Mouse (Mus musculus) gastrocnemius, adult 2 months (tissue): ENCODE results near the gene Abhd16a. TPM values are rescaled to one million over a fixed set of nuclear protein-coding genes. Genes with fewer than 3 reads are reported as not detected.
A peak's percentile ranks its signal among the peaks of the same experiment; 100 is the strongest.

Experiments
- DNase-seq: peaks from one replicate; pipeline ENCODE4 v3.0.0; 2022
- H3K27ac ChIP-seq: fragments of 200-600 bp; 2 replicates; pipeline ENCODE4 v1.8.1; 2022; ENCODE audit warnings: mild to moderate bottlenecking
- H3K4me3 ChIP-seq: fragments of 200-600 bp; 2 replicates; pipeline ENCODE4 v1.8.1; 2022; ENCODE audit warnings: mild to moderate bottlenecking, moderate library complexity
- CTCF ChIP-seq: fragments of 200-600 bp; IDR thresholded peaks from 2 replicates; pipeline ENCODE4 v1.8.1; 2022; ENCODE audit warnings: antibody characterized with exemption, mild to moderate bottlenecking, moderate library complexity
- intact Hi-C: fragments of 180-260 bp; cut with DNase I; formaldehyde crosslinking; loops from one replicate; pipeline ENCODE4 v1.15.1; 2025
- total RNA-seq, 2 experiments: library from RNA; stranded (reverse); gene quantifications; 2 replicates each; pipeline ENCODE4 v1.2.3; 2021

The Abhd16a gene
- total RNA-seq, 2 experiments from 2014 or later = 74.2 to 99.7 TPM

DNA sequence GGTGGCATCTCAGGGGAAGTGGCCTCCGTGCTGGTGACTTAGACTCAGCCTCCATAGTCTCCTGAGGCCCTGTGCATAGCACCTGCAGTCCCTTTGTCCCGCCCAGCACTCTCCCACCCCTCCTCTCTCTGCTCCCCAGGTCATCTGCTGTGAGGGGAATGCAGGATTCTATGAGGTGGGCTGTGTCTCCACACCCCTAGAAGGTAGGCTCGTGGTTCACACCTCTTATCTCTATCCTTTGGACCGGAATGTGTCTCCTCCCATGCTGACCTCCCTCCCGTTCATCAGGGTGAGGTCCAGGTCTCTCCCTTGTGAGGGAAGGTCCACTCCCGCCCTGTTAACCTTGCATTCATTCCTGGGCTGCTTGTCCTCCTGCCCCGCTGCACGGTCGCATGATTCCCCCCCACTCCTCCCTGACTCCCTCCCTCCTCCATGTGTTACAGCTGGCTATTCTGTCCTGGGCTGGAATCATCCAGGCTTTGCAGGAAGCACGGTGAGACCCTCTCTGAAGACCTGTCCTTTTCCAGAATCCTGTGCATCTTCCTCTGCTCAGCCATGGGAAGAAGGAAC is 11.2 kb downstream of the Abhd16a start:
- Histone ChIP-seq H3K4me3 (no peak overlapping the region), H3K27ac (no peak overlapping the region)
- DNase-seq = no peak
- no peak for TF ChIP-seq CTCF
- intact Hi-C loops = no loop called here

DNA sequence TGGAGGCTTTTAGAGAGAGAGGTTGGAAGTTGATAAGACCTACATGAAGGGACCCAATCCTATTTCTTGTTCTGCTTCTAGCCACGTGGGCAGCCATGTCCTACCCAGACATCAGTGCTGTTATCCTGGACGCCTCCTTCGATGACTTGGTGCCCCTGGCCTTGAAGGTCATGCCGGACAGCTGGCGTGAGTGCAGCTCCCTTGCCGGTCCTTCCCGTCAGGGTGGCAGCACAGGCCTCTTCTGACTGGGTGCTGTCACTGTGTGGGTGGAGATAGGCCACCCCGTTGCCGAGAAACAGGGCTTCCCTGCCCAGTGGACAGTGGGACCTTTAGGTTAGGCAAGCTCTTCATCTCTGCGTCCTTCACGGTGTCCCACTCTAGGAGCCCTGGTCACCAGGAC is 12.1 kb downstream of the Abhd16a start:
- TF ChIP-seq CTCF = no peak
- intact Hi-C loops = no loop called here
- DNase-seq = no peak
- Histone ChIP-seq H3K4me3 (no peak overlapping the region), H3K27ac (no peak overlapping the region)

DNA sequence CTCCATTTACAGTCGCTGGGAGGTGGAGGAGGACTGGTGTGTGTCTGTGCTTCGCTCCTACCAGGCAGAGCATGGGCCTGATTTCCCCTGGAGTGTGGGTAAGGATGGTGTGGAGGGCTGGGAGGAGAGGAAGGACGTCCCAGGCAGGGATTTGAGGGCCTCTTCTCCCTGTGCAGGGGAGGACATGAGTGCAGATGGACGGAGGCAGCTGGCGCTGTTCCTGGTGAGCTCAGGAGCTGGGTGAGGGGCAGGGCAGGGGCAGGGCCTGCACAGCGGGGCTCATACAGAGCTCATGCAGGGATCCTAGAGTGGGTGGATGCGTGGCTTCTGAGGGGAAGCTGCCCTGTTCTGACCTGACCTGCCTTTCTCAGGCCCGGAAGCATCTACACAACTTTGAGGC is 13.2 kb downstream of the Abhd16a start:
- TF ChIP-seq CTCF = no peak
- Histone ChIP-seq H3K4me3 (no peak overlapping the region), H3K27ac (peak overlapping the region; percentile 65; the same call in 1 of the 2 replicates)
- no peak for DNase-seq
- intact Hi-C loops = no loop called here

DNA sequence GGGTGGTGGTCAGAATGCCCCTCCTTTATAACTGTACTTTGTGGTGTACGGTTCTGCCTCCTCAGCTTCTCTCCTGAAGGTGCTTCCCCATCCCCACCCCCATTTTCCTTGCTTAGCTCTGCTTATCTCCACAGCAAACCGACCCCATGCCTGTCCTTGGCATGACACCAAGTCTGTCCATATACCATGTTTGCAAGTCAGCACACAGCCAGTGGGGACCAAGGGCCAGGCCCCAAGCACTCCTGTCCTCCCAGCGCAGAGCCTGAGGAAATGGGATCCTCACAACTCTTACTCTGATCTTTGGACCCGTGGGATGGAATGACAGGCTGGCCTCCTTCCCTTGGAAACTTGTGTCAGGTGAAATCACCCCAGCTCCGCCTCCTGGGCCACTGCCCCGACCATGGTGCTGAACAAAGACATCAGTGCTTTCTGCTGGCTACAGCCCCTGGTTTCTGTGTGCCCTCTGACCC is 14.2 kb downstream of the Abhd16a start:
- peak; percentile 73 for DNase-seq
- no peak overlapping the region for H3K4me3 ChIP-seq
- H3K27ac ChIP-seq = peak overlapping the region; percentile 65
- TF ChIP-seq CTCF = no peak
- intact Hi-C loops = no loop called here

DNA sequence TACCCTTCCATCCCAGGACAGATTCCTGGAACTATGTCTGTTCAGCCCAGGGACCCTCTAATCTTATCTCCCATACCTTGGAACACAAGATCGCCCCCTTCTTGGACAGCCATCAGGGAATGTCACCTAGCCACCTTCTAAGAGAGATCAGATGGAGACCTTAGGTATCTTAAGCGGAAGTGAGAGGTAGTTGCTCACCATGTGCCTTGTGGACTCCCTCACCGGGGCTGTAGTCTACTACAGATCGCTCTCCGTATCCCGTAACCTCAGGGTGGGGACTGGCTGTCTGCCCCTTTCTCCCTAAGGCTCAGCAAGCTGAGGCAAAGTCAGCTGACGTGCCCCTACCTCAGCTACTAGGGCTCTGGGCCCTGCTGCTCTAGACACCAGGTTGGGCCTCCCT is 15.0 kb downstream of the Abhd16a start:
- Histone ChIP-seq H3K27ac (peak overlapping the region; percentile 65), H3K4me3 (no peak overlapping the region)
- no peak for TF ChIP-seq CTCF
- DNase-seq = no peak
- intact Hi-C loops = no loop called here

DNA sequence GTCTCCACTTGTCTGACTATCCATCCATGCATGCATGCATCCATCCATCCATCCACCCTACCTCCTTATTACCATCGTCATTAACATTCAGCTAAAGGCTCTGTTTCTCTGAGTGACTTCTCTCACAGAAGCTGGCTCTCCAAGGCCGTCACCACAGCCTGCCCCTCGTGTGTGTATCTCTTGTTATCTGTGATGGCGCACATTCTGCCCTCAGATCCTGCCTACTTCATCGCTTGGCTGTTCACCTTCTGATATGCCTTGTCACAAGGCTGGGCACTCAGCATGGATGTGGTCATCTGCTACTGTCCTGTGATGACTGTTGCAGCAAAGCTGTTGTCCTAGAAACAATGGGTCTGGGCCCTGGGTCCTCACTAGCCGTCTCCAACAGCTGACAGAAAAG is 15.7 kb downstream of the Abhd16a start:
- H3K4me3 ChIP-seq = no peak overlapping the region
- intact Hi-C loops = no loop called here
- no peak for DNase-seq
- no peak overlapping the region for H3K27ac ChIP-seq
- TF ChIP-seq CTCF = no peak

DNA sequence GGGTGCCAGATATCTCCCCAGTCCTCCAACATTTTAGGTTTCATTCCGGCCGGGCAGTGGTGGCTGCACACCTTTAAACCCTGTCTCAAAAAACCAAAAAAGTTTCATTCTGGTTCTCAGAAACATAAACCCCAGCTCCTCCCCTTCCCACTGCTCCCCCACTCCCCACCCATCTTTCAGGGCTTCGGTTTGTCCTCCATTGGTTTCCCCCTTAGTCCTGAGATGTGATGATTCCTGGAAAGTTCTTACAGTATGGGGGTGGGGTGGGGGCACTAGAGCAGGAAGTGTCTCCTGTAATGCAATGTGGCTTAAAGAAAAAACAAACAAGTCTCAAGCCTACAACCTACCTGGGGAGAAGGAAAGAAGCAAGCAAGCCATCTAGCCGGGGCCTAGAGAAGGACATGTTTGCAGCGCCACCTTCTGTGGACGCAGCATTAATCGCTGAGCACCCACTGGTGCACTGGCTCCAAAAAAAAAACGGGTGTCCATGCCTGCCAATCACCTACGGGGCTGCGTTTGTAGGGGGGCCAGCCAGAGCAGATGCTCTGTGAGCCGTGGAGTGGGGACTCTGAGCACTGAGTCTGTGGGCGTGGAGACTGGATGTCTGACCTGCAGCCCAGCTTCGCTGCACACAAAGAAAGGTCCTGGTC is 16.8 kb downstream of the Abhd16a start:
- peak; percentile 59 for DNase-seq
- intact Hi-C loops = loop anchor here (2.0 kb wide), 1 partner anchor 85 kb away; no protein-coding TSS in a partner anchor
- Histone ChIP-seq H3K27ac (no peak overlapping the region), H3K4me3 (no peak overlapping the region)
- peak; percentile 64 for TF ChIP-seq CTCF

DNA sequence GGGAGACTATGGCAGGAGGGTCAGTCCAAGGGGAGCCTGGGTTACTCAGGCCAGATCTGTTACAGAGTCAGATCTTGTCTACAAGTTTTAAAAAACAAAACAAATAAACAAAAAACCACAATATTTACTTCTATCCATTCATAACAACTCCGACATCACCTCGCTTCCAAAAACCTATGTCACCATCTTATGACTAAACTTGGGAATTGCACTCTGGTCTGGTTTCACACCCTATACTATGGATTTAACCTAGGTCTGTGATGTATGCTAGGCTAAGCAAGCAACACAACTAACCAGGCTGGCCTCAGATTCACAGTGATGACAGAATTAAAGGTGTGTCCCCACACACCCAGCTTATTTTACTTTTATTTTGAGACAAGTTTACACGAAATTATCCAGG is 17.5 kb downstream of the Abhd16a start:
- Histone ChIP-seq H3K4me3 (no peak overlapping the region), H3K27ac (no peak overlapping the region)
- DNase-seq = no peak
- intact Hi-C loops = loop anchor here (2.0 kb wide), 1 partner anchor 86 kb away; no protein-coding TSS in a partner anchor
- TF ChIP-seq CTCF = no peak

DNA sequence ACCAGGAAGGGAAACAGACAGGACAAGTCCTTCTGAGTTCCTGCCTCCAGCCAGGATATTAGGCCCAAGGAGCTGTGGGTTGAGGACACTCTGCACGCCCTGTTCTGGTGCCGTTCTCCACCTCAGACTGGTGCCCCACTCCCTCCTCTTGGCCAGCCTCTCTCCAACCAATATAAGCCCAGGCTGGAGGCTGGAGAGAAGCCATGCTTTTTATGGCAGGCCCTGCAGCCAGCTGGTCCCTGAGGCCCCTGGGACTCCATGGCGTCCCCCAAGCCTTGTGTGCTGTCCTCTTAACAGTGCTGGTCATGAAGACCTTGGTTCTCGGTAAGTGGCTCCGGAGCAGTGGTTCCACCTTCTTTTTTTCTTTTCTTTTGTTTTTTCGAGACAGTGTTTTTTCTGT is 19.0 kb downstream of the Abhd16a start, which contains the start of gene Ly6g5c:
Ly6g5c (plus strand) TSS at position 183 of the 400 bp plus-strand sequence.
- TF ChIP-seq CTCF = no peak
- intact Hi-C loops = no loop called here
- DNase-seq = no peak
- H3K27ac ChIP-seq = no peak within 1 kb of the TSS
- H3K4me3 ChIP-seq = no peak within 1 kb of the TSS

DNA sequence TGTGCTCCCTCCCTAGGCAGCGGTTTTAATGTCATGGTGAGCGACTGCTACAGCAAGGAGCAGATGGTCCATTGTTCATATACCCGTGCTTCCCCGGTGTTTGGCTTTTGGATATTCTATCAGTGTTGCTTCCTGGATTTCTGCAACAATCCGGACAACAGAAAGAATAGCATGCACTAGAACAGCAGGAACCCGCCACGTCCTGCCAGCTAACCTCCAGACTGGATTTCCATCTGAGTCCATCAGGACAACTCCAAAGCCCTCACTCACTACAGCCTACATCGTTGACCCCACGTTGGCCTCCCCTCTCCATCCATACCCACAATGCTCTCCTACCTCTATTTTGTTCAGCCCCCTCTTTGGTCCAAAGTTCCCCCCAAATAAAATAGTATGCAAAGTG is 22.7 kb downstream of the Abhd16a start:
- peak overlapping the region; percentile 46 for H3K4me3 ChIP-seq
- DNase-seq = no peak
- no peak for TF ChIP-seq CTCF
- no peak overlapping the region; the same call in 1 of the 2 replicates for H3K27ac ChIP-seq
- intact Hi-C loops = no loop called here

DNA sequence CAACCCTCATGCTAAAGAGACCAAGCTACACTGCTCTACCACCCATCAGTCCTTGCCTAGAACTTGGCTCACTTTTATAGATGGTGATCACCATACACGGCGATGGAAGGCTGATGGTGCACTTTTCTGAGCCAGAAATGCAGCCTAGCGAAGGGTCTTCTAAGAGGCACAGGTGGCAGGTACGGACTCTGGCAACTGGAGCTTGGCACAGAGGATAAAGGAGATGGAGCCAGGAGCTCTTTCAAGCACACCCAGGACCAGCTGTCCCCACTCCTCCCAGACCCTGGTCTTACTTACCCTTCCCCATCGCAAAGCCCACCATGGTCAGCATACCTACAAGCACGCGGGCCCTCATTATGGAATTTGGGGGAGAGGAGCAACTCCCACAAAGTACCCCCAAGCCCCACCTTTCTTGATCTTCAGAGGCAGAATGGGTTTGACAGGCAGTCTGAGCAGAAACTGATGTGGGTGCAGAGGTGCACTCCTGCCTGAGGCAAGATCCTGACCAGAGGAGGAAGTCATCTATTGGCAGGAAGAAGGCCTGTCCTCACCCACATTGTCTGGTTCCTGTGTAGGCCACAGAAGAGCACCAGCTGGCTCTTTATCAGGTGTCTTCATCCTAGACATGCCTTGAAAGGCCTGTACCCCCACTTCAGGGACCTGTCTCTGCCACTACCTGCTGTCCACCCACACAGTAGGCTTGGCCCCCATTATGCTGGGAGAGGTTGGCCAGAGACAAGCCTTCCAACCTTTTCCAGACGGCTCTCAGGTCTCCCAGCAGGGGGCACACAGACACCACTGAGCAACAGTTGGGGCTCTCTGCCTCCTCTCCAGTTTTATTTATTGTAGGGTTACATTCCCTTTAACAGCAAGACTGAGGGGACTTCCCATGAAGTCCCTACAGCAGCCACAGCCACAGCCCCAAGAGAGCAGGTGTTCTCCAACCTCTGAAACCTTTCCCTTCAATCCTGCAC is 26.3 kb downstream of the Abhd16a start, which contains the start of gene Ly6g5b:
Ly6g5b (minus strand) TSS at position 383 of the 974 bp plus-strand sequence.
- no peak within 1 kb of the TSS for H3K27ac ChIP-seq
- intact Hi-C loops = no loop called here
- H3K4me3 ChIP-seq = no peak within 1 kb of the TSS
- TF ChIP-seq CTCF = peak; percentile 40
- no peak for DNase-seq

DNA sequence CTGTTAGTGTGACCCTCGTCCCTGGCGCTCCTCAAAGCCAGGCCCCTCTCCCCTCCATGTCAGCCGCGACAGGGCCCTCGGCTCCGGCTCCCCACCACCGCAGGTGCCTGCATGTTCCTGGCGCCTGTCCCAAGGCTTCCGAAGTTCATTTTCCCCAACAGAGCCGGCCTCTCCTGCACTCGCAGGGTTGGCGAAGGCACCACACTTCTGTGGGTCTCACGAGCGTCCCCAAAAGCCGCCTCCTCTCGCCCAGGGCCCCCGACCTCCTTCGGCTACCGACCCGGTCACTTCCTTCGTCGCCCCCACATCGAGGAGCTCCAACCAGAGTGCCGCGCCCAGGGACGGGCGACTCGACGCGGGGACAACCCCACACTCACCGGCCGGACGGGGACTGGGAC is 31.7 kb downstream of the Abhd16a start:
- DNase-seq = peak; percentile 69
- intact Hi-C loops = no loop called here
- Histone ChIP-seq H3K4me3 (peak overlapping the region; percentile 92), H3K27ac (peak overlapping the region; percentile 91)
- TF ChIP-seq CTCF = no peak
